Mouse (Mus musculus): ENCODE results near the gene A830031A19Rik.

A830031A19Rik gene

GRCm38 (mm10) chr11:24005445-24006156 lies 69.3 kb downstream of the A830031A19Rik start:
- DNase-seq, result no peak

- no peak for DNase-seq
These were observed 74.2 kb downstream of the A830031A19Rik start for GRCm38 (mm10) chr11:24000675-24001074.

All from lung, postnatal 14 days (tissue).